Mouse (Mus musculus) cortical plate, adult 2 months (tissue): Measurements from ENCODE around the gene Spop.

Experiments
- CTCF ChIP-seq: fragments of 200-500 bp; IDR thresholded peaks from 2 replicates; pipeline ENCODE4 v1.5.1; 2011; ENCODE audit warnings: mild to moderate bottlenecking, control low read depth, low read length; ENCODE audit not compliant: insufficient read depth; ENCODE audit errors: extremely low read depth
- POLR2A ChIP-seq: fragments of 200-500 bp; IDR thresholded peaks from 2 replicates; pipeline ENCODE4 v1.6.1; 2011; ENCODE audit warnings: mild to moderate bottlenecking, low read length, control low read depth; ENCODE audit not compliant: insufficient read depth; ENCODE audit errors: extremely low read depth

GRCm38 (mm10) chr11:95510631-95511030 lies 96.8 kb downstream of the Spop start:
- no peak for TF ChIP-seq CTCF
- TF ChIP-seq POLR2A, result no peak
